Mouse (Mus musculus): ENCODE measurements around the gene Gm10061.
"Not testable (repeated sequence)": the region's sequence is repeated elsewhere in the genome, so short reads cannot be mapped to it uniquely, and the experiment has no call there.

Gm10061 gene

GRCm38 (mm10) chr16:89150786-89151185, at the start of gene Gm10061:
Gene Gm10061, plus strand, starts transcription at chr16:89151086.
- DNase-seq (ENCODE audit: inconsistent ontology term): no peak

- no peak for DNase-seq (ENCODE audit: inconsistent ontology term)
Measured at GRCm38 (mm10) chr16:89140551-89140950, 10.3 kb upstream of the Gm10061 start, which contains the start of gene Gm6358. Gene Gm6358, plus strand, starts transcription at chr16:89140851.

- DNase-seq (ENCODE audit: inconsistent ontology term): no peak
Measured at GRCm38 (mm10) chr16:89157652-89158051, 6.8 kb downstream of the Gm10061 start, which contains the start of gene Gm9789. Gene Gm9789, plus strand, starts transcription at chr16:89157952.

GRCm38 (mm10) chr16:89169190-89169589, 18.3 kb downstream of the Gm10061 start, which contains the start of gene Gm7735:
Gene Gm7735, plus strand, starts transcription at chr16:89169490.
- not testable (repeated sequence) for DNase-seq (ENCODE audit: inconsistent ontology term)

- DNase-seq (ENCODE audit: inconsistent ontology term): no peak
Measured at GRCm38 (mm10) chr16:89174435-89174834, 23.5 kb downstream of the Gm10061 start, which contains the start of gene 1110057P08Rik. Gene 1110057P08Rik, plus strand, starts transcription at chr16:89174735.

- no peak for DNase-seq (ENCODE audit: inconsistent ontology term)
Measured at GRCm38 (mm10) chr16:89188621-89189020, 37.7 kb downstream of the Gm10061 start.

Measured in Muller cell, postnatal 12 days (primary cell).